Mouse (Mus musculus) stomach, embryonic 14.5 days (tissue): ENCODE measurements around the gene Lrrc9. TPM values are rescaled to one million over a fixed set of nuclear protein-coding genes. Genes with fewer than 3 reads are reported as not detected.

ENCODE experiments used
- ATAC-seq: fragments of 200-750 bp; cut with Nextera tagmentation; 2 replicates; pipeline ENCODE4 v1.8.0; 2017; ENCODE audit warnings: low read depth, moderate TSS enrichment; ENCODE audit not compliant: insufficient number of reproducible peaks, insufficient read depth, low FRiP score
- H3K27ac ChIP-seq: fragments of 300-500 bp; sonication (generic); 2 replicates; pipeline ENCODE4 v1.5.1; 2014; ENCODE audit warnings: mild to moderate bottlenecking, low read length, moderate library complexity, mixed read lengths
- H3K27me3 ChIP-seq: fragments of 300-500 bp; sonication (generic); 2 replicates; pipeline ENCODE4 v1.6.1; 2014; ENCODE audit warnings: low read length, control low read depth, mixed read lengths; ENCODE audit not compliant: control insufficient read depth, insufficient read depth
- H3K36me3 ChIP-seq: fragments of 300-500 bp; sonication (generic); 2 replicates; pipeline ENCODE4 v1.6.1; 2014; ENCODE audit warnings: mild to moderate bottlenecking, control low read depth, low read length, moderate library complexity, mixed read lengths; ENCODE audit not compliant: control insufficient read depth, insufficient read depth
- H3K4me1 ChIP-seq: fragments of 300-500 bp; sonication (generic); 2 replicates; pipeline ENCODE4 v1.6.1; 2014; ENCODE audit warnings: low read length, control low read depth, mixed read lengths; ENCODE audit not compliant: control insufficient read depth, insufficient read depth
- H3K4me2 ChIP-seq: fragments of 300-500 bp; sonication (generic); replicated peaks from 2 replicates; pipeline ENCODE4 v1.6.1; 2014; ENCODE audit warnings: low read depth, low read length, control low read depth
- H3K4me3 ChIP-seq: fragments of 300-500 bp; sonication (generic); 2 replicates; pipeline ENCODE4 v1.5.1; 2014; ENCODE audit warnings: low read depth, low read length, control low read depth
- H3K9ac ChIP-seq: fragments of 300-500 bp; sonication (generic); replicated peaks from 2 replicates; pipeline ENCODE4 v1.6.1; 2014; ENCODE audit warnings: low read depth, mild to moderate bottlenecking, control low read depth, low read length, moderate library complexity, mixed read lengths
- H3K9me3 ChIP-seq: fragments of 300-500 bp; sonication (generic); 2 replicates; pipeline ENCODE4 v1.6.1; 2016; ENCODE audit warnings: low read depth, low read length, control low read depth; ENCODE audit not compliant: control insufficient read depth
- WGBS: fragments of 180-500 bp; shearing (Covaris S2); extraction: QIAGEN DNeasy Blood & Tissue Kit; methylation state at CpG from one replicate; pipeline ENCODE4 v1.1.7; 2014; 5-methylcytosine and 5-hydroxymethylcytosine counted together
- polyA plus RNA-seq: library from polyadenylated mRNA; unstranded; fragments of >200 nt; fragmentation: Nextera tagmentation; extraction: Ambion mirVana; gene quantifications from 2 replicates; pipeline ENCODE4 v1.2.1, GENCODE M21; 2014

The Lrrc9 gene
- polyA plus RNA-seq, result 0.34 and 0.42 TPM in 2 replicates

DNA sequence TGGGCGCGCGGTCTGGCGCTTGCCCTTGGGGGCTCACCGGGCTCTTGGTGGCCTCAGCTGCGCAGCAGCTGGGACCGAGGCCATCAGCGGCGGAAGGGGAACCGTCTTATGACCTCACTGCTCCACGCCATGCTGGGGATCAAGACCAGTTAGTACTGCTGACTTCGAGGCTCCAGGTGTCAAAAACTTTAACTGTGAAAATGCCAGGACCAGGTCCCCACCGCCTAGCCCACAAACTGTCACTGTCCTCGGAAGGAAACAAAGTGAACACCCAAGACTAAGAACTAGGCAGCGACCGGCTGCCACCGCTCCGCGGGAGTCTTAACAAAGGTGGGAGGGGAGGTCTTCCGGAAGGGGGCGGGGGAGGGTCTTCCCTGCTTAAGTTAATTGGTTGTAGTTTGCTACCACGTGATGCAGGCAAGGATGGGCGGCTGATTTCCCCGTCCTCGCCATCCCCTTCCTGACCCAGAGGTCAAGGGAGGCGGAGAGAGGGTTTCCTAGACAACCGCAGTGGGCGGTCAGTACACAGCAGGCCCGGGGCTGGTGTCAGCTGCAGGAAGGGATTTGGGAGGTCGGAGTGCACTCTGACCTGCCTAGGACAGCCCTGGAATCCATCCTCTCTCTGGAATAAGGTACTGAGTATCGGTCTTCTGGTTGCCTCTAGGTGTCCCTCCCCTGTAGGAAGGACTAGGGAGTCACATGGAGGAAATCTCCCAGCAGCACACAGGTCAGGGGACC is at the start of gene Lrrc9:
Lrrc9 (plus strand) TSS at position 28 of the 738 bp plus-strand sequence.
- Histone ChIP-seq H3K36me3 (no peaks in the 10 kb centered on the region), H3K27ac (no peak within 1 kb of the TSS), H3K4me3 (peak within 1 kb of the TSS; percentile 34), H3K4me2 (peak within 1 kb of the TSS; percentile 92), H3K9me3 (no peaks in the 10 kb centered on the region), H3K9ac (no peak within 1 kb of the TSS; the same call in 1 of the 2 replicates), H3K27me3 (no peaks in the 10 kb centered on the region), H3K4me1 (no peaks in the 10 kb centered on the region)
- peak; percentile 71 for ATAC-seq
- WGBS, result under 1% methylated on average over 31 of the region's 31 CpGs

DNA sequence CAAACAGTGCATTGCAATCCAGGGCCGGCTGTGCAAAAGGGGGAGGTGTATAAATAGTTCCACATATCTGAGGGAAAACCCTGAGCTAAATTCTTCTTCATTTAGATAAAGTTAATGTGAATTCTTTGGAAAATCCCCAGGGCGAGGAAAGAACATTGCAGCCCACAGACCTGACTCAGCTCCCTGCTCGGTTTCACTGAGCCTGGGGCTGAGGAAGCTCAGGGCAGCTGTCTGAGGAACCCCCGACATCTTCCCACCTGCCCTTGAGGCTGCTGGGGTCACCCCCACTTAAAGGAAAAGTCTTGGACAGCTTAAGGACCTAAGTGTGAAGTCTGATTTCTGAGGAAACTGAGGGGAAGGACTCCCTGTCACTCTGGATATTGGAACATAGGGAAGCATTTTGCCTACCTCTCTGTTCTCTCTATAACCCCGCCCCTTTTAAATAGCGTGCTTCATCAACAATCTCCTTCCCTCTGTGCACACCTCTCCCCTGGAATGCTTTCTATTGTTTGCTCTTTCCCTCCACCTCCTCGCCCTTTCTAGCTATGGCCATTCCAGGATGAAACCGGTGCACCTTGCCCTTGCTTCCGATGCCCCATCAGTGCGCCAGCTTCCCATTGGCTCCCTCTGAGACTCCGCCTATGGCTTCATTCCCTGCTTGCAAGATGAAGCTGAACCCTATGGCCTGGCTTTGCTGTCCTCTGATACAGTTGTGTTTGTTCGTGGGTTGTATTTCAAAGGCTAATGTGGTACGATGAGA is 48.4 kb upstream of the Lrrc9 start:
- no peak overlapping the region for H3K4me3 ChIP-seq
- H3K27ac ChIP-seq, result no peak overlapping the region
- H3K36me3 ChIP-seq, result no peaks in the 10 kb centered on the region
- H3K4me1 ChIP-seq, result no peaks in the 10 kb centered on the region
- no peaks in the 10 kb centered on the region for H3K27me3 ChIP-seq
- ATAC-seq, result peak; percentile 46; the same call in 1 of the 2 replicates
- H3K9ac ChIP-seq, result no peak overlapping the region
- WGBS, result 44% methylated on average over 13 of the region's 13 CpGs
- H3K4me2 ChIP-seq, result no peak overlapping the region
- no peaks in the 10 kb centered on the region for H3K9me3 ChIP-seq

DNA sequence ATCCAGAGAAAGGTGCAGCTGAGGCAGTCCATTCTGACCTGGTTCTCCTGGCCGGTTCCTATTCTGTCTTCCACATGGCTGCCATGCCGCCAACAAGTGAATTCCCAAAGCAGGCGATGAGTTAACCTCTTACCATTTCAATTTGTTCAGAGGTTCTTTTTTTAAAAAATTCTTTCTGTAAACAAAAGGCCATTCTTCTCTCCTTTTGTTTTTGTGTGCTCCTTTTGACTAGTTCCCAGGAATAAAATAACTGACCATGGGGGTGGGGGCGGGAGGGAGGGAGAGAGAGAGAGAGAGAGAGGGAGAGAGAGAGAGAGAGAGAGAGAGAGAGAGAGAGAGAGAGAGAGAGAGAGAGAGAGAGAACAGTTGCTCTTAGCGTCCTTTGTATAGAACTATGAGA is 36.6 kb upstream of the Lrrc9 start:
- H3K4me3 ChIP-seq, result no peak overlapping the region
- H3K4me1 ChIP-seq, result no peaks in the 10 kb centered on the region
- H3K9ac ChIP-seq, result no peak overlapping the region
- ATAC-seq, result no peak
- no peaks in the 10 kb centered on the region for H3K9me3 ChIP-seq
- no peak overlapping the region for H3K4me2 ChIP-seq
- H3K27me3 ChIP-seq, result peaks cover 19% of the 10 kb centered on the region
- no peak overlapping the region for H3K27ac ChIP-seq
- no peaks in the 10 kb centered on the region for H3K36me3 ChIP-seq
- 50% methylated on average over 4 of the region's 5 CpGs for WGBS

DNA sequence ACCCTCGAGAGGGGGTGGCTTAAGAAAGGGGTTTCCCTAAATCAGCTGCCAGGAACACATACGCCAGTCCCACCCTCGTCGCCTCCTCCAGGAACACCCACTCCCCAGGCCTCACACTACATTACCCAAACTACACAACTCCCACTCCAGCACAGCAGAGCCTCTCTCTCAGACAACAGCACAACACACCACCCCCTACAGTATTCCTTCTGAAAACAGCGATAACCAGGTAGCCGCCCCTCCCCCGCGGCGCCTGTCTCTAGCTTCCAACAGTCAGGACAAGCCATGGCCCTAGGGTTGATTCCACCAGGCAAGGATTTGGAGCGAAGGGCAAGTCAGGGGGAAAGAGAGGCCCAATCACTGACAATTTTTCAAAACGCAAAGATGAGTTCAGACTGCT is 34.5 kb upstream of the Lrrc9 start:
- no peak for ATAC-seq
- Histone ChIP-seq H3K36me3 (no peaks in the 10 kb centered on the region), H3K4me3 (no peak overlapping the region), H3K27ac (no peak overlapping the region), H3K27me3 (peaks cover 19% of the 10 kb centered on the region), H3K9ac (no peak overlapping the region), H3K9me3 (no peaks in the 10 kb centered on the region), H3K4me1 (no peaks in the 10 kb centered on the region), H3K4me2 (peak overlapping the region; percentile 95)
- 13% methylated on average over 11 of the region's 11 CpGs for WGBS

DNA sequence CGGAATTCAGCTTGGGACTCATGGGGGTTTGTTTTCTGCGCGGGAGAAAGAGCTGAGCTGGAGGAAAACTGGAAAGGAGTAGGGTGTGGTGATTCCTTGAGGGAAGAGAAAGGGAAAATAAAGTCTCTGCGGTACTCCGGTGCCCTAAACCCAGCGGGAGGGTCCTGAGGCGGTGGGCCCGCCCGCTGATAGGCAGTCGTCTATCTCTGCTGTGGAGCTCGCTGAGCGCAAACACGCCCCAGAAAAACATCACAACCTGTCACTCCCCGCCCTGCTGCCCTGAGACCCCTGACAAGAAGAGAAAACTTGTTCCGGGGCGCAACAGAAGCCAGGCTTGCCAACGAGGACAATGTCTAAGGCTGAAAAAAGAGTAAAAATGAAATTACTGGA is 34.0 kb upstream of the Lrrc9 start:
- no peak for ATAC-seq
- peak overlapping the region; percentile 95 for H3K4me2 ChIP-seq
- H3K9me3 ChIP-seq, result no peaks in the 10 kb centered on the region
- no peak overlapping the region for H3K9ac ChIP-seq
- H3K4me1 ChIP-seq, result no peaks in the 10 kb centered on the region
- no peak overlapping the region for H3K27ac ChIP-seq
- peaks cover 19% of the 10 kb centered on the region for H3K27me3 ChIP-seq
- WGBS, result 0% methylated on average over 17 of the region's 17 CpGs
- H3K36me3 ChIP-seq, result no peaks in the 10 kb centered on the region
- peak overlapping the region; percentile 62 for H3K4me3 ChIP-seq

DNA sequence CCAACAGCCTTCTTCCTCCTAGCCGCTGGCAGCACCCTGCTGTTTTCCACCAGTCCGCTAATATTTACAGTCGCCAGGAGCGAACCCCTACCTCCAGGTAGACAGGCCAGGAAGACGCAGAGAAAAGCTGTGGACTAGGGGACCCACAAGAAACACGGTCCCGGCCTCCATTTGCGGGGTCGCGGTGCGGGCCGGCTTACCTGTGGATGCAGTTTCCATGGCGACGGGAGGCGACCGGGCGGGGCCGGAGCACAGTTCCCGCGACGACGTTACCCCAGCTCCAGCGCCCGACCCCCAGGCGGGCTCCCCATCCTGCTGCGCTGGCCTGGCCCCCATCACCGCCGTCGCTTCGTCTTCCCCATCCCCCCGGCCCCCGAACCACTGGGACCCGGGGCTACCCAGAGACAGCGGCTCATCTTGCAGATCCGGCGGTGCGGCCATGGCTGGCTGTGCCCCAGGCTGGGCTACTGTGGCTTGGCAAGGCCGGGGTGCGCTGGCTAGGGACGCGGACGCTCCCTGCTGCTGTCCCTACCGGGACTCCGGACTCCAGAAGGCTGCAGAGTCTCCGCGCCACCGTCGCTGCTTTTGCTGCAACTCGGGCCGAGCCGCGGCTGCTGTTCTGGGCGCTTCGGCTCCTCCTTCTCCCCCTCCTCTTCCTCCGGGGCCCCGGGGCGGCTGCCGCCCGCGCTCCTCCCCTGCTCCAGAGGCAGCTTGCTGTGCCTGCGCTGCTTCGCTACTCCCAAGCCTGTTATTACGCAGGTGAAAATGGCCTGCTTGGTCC is 33.4 kb upstream of the Lrrc9 start:
- under 1% methylated on average over 59 of the region's 63 CpGs for WGBS
- Histone ChIP-seq H3K27ac (no peak overlapping the region), H3K9ac (no peak overlapping the region), H3K27me3 (peaks cover 19% of the 10 kb centered on the region), H3K4me2 (peak overlapping the region; percentile 95), H3K4me1 (no peaks in the 10 kb centered on the region), H3K36me3 (no peaks in the 10 kb centered on the region), H3K4me3 (peak overlapping the region; percentile 62), H3K9me3 (no peaks in the 10 kb centered on the region)
- peak; percentile 83; the same call in 1 of the 2 replicates for ATAC-seq

DNA sequence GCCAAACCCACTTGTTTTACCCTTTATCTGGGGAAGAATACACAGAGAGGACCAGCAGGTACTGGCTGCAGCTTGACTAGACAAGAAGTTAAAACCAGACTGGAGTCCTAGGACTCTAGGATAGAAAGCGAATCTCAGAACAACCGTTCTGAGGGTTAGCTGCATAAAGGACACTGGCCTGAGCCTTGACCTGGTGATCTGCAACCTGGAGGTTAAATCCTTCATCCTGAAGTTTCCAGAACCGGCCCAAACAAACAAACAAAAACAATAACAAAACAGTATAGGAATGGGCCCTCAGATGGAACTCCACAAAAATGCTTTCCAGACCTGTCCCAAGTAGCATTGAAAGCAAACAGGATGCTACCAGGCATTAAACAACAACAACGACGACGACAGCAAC is 32.7 kb upstream of the Lrrc9 start, which contains the start of gene Rtn1:
Rtn1 (minus strand) TSS at position 101 of the 400 bp plus-strand sequence.
- Histone ChIP-seq H3K27ac (no peak within 1 kb of the TSS), H3K9me3 (no peaks in the 10 kb centered on the region), H3K4me3 (peak within 1 kb of the TSS; percentile 62), H3K4me2 (peak within 1 kb of the TSS; percentile 95), H3K36me3 (no peaks in the 10 kb centered on the region), H3K4me1 (no peaks in the 10 kb centered on the region), H3K27me3 (peaks cover 19% of the 10 kb centered on the region), H3K9ac (no peak within 1 kb of the TSS)
- WGBS, result 38% methylated on average over 6 of the region's 6 CpGs
- ATAC-seq, result no peak; the same call in 1 of the 2 replicates

DNA sequence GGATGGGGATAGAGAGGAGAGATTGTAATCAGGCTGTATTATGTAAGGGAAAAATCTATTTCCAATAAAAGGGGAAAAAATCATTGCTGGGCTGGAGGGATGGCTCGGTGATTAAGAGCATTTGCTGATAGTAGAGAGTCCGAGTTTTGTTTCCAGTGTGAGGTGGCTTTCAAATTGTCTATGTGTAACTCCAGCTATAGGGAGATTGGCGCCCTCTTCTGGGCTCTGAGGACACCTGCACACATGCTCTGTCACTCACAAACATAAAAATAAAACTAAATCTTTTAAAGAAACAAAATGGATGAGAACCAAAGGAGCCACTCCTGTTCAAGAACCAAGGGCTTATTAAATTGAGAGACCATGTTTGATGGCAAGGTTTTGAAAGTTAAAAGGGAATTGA is 23.9 kb upstream of the Lrrc9 start:
- ATAC-seq, result no peak
- Histone ChIP-seq H3K27me3 (no peaks in the 10 kb centered on the region), H3K9ac (no peak overlapping the region), H3K4me1 (no peaks in the 10 kb centered on the region), H3K27ac (no peak overlapping the region), H3K4me3 (no peak overlapping the region), H3K36me3 (no peaks in the 10 kb centered on the region), H3K9me3 (no peaks in the 10 kb centered on the region), H3K4me2 (no peak overlapping the region)
- 36% methylated on average over 3 of the region's 3 CpGs for WGBS
